Mouse (Mus musculus) ES-E14 (cell line): ENCODE data around the gene Dpysl5. TPM values are rescaled to one million over a fixed set of nuclear protein-coding genes. Genes with fewer than 3 reads are reported as not detected.

ENCODE experiments used
- DNase-seq: peaks from one replicate; pipeline ENCODE4 v3.0.0-alpha.2; 2013; ENCODE audit warnings: low read depth, low spot score
- H3K27ac ChIP-seq: 2 replicates; pipeline ENCODE4 v1.5.1; 2012; ENCODE audit warnings: low read depth, mild to moderate bottlenecking, low read length, moderate library complexity, mixed read lengths; ENCODE audit not compliant: poor library complexity, insufficient read depth, severe bottlenecking
- H3K36me3 ChIP-seq: 2 replicates; pipeline ENCODE4 v1.6.1; 2012; ENCODE audit warnings: mild to moderate bottlenecking, low read length, moderate library complexity, mixed read lengths; ENCODE audit not compliant: control insufficient read depth, poor library complexity, insufficient read depth, severe bottlenecking
- H3K4me1 ChIP-seq, 2 experiments: fragments of 150-350 bp in 1 of 2; sonication (generic) in 1 of 2; 2 replicates each; pipeline ENCODE4 v1.6.1; 2012; ENCODE audit warnings: low read length in 2 of 2, mild to moderate bottlenecking in 1 of 2, mixed read lengths in 1 of 2; ENCODE audit not compliant: control insufficient read depth in 2 of 2, insufficient read depth in 2 of 2, poor library complexity in 1 of 2
- H3K4me3 ChIP-seq, 2 experiments: fragments of 150-350 bp in 1 of 2; sonication (generic) in 1 of 2; 2 replicates each; pipeline ENCODE4 v1.5.1; 2012; ENCODE audit warnings: low read length in 2 of 2, low read depth in 1 of 2, mild to moderate bottlenecking in 1 of 2, mixed read lengths in 1 of 2; ENCODE audit not compliant: insufficient read depth in 1 of 2, poor library complexity in 1 of 2, severe bottlenecking in 1 of 2
- H3K9ac ChIP-seq: 2 replicates; pipeline ENCODE4 v1.6.1; 2012; ENCODE audit warnings: low read depth, mild to moderate bottlenecking, low read length, mixed read lengths; ENCODE audit not compliant: poor library complexity, insufficient read depth, severe bottlenecking
- H3K9me3 ChIP-seq: fragments of 150-350 bp; sonication (generic); 2 replicates; pipeline ENCODE4 v1.6.1; 2012; ENCODE audit warnings: low read depth, mild to moderate bottlenecking, low read length; ENCODE audit not compliant: control insufficient read depth, insufficient read depth
- CHD2 ChIP-seq: IDR thresholded peaks from 2 replicates; pipeline ENCODE4 v1.6.1; 2014; ENCODE audit warnings: mild to moderate bottlenecking, low read depth, low read length, inconsistent platforms
- HCFC1 ChIP-seq: IDR thresholded peaks from 2 replicates; pipeline ENCODE4 v1.6.1; 2012; ENCODE audit warnings: low read length, inconsistent platforms, borderline replicate concordance; ENCODE audit not compliant: insufficient read depth
- MAFK ChIP-seq: IDR thresholded peaks from 2 replicates; pipeline ENCODE4 v1.6.1; 2014; ENCODE audit warnings: mild to moderate bottlenecking, low read depth, low read length, inconsistent platforms; ENCODE audit not compliant: insufficient read depth
- ZC3H11A ChIP-seq: IDR thresholded peaks from 2 replicates; pipeline ENCODE4 v1.6.1; 2012; ENCODE audit warnings: low read depth, mild to moderate bottlenecking, inconsistent platforms, low read length, borderline replicate concordance
- ZNF384 ChIP-seq: IDR thresholded peaks from 2 replicates; pipeline ENCODE4 v1.6.1; 2012; ENCODE audit warnings: low read depth, low read length, inconsistent platforms
- in situ Hi-C, 2 experiments: fragments of 600-800 bp; cut with MboI; formaldehyde crosslinking; loops; one replicate each; pipeline ENCODE4 v1.15.1; 2025; ENCODE audit warnings: low sequenced_read_pairs in 2 of 2, inconsistent platforms in 1 of 2; ENCODE audit not compliant: unreplicated experiment in 2 of 2
- total RNA-seq: library from RNA; depleted of rRNA; stranded (reverse); fragments of 300-350 nt; gene quantifications from 2 replicates; pipeline ENCODE4 v1.2.3, GENCODE M21; 2012

The Dpysl5 gene
- total RNA-seq, 1 experiment, result 5.3 TPM

GRCm38 (mm10) chr5:30769075-30769474 lies 57.7 kb downstream of the Dpysl5 start:
- TF ChIP-seq MAFK (no peak), ZNF384 (no peak), ZC3H11A (no peak), HCFC1 (no peak), CHD2 (no peak)
- no peak overlapping the region for H3K9ac ChIP-seq
- H3K27ac ChIP-seq, result no peak overlapping the region
- H3K4me3 ChIP-seq, result no peak overlapping the region
- no peaks in the 10 kb centered on the region for H3K36me3 ChIP-seq
- H3K9me3 ChIP-seq, result no peaks in the 10 kb centered on the region
- DNase-seq, result no peak
- in situ Hi-C loops, result no loop called here
- H3K4me1 ChIP-seq, result no peaks in the 10 kb centered on the region

GRCm38 (mm10) chr5:30774601-30775371 lies 63.4 kb downstream of the Dpysl5 start:
- Histone ChIP-seq H3K36me3 (no peaks in the 10 kb centered on the region), H3K9ac (no peak overlapping the region; the same call in 1 of the 2 replicates), H3K4me1 (0 out of 4 replicates have a peak, but pooled peaks cover 0 to 2% of the 10 kb centered on the region in 2 experiments), H3K27ac (no peak overlapping the region), H3K9me3 (no peaks in the 10 kb centered on the region), H3K4me3 (peak overlapping the region; percentile 48 to 57; a peak in 2 of 4 replicates)
- in situ Hi-C loops, result no loop called here
- peak; percentile 78 for DNase-seq
- TF ChIP-seq ZNF384, result peak; percentile 85
- no peak for TF ChIP-seq CHD2

GRCm38 (mm10) chr5:30780699-30781098 lies 69.3 kb downstream of the Dpysl5 start:
- TF ChIP-seq ZC3H11A (no peak), CHD2 (no peak), ZNF384 (no peak), MAFK (no peak)
- H3K27ac ChIP-seq, result no peak overlapping the region
- in situ Hi-C loops, result no loop called here
- H3K4me3 ChIP-seq, result no peak overlapping the region
- no peak for DNase-seq
- H3K9me3 ChIP-seq, result no peaks in the 10 kb centered on the region
- H3K9ac ChIP-seq, result no peak overlapping the region
- no peaks in the 10 kb centered on the region for H3K4me1 ChIP-seq
- no peaks in the 10 kb centered on the region; the same call in 1 of the 2 replicates for H3K36me3 ChIP-seq

GRCm38 (mm10) chr5:30781147-30781546 lies 69.8 kb downstream of the Dpysl5 start:
- no peak overlapping the region for H3K9ac ChIP-seq
- TF ChIP-seq ZC3H11A (no peak), ZNF384 (no peak), MAFK (no peak), CHD2 (no peak), HCFC1 (no peak)
- DNase-seq, result no peak
- no peaks in the 10 kb centered on the region for H3K9me3 ChIP-seq
- H3K36me3 ChIP-seq, result no peaks in the 10 kb centered on the region; the same call in 1 of the 2 replicates
- H3K27ac ChIP-seq, result no peak overlapping the region
- no peak overlapping the region for H3K4me3 ChIP-seq
- no peaks in the 10 kb centered on the region for H3K4me1 ChIP-seq
- in situ Hi-C loops, result no loop called here

GRCm38 (mm10) chr5:30787381-30787780 lies 76.0 kb downstream of the Dpysl5 start:
- in situ Hi-C loops, result no loop called here
- H3K4me1 ChIP-seq, result no peaks in the 10 kb centered on the region
- DNase-seq, result no peak
- TF ChIP-seq CHD2 (no peak), ZC3H11A (no peak), HCFC1 (no peak), ZNF384 (no peak), MAFK (no peak)
- no peak overlapping the region for H3K4me3 ChIP-seq
- no peaks in the 10 kb centered on the region; the same call in 1 of the 2 replicates for H3K36me3 ChIP-seq
- H3K27ac ChIP-seq, result no peak overlapping the region
- H3K9me3 ChIP-seq, result no peaks in the 10 kb centered on the region
- H3K9ac ChIP-seq, result no peak overlapping the region
